Mouse (Mus musculus): ENCODE measurements around the gene Ccdc88c. TPM values are rescaled to one million over a fixed set of nuclear protein-coding genes. Genes with fewer than 3 reads are reported as not detected.

Ccdc88c gene
- polyA plus RNA-seq, 1 experiment from 2014 or later = 11.0 TPM

DNA sequence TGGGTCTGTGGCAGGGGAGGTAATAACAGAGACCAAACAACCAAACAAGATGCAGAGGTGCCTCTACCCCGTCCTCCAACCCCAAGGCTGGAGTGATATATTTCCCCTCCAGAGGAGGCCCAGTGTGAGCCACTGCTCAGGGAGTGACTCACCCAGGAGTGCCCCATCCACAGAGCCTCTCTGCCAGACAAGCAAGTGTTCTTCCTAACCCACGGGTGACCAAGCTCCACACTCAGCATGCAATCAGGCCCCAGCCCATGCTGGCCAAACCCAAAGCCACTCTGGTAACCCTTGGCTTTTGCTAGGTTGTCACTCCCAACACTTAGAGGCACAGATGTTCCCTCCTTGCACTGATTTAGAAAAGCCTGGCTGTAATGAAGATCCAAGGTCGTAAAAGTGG, 35.7 kb downstream of the Ccdc88c start:
- Histone ChIP-seq H3K27ac (replicated peaks) (no peak overlapping the region), H3K4me3 (no peak overlapping the region), H3K4me1 (replicated peaks) (peaks cover 90% of the 10 kb centered on the region), H3K36me3 (no peaks in the 10 kb centered on the region), H3K9ac (no peak overlapping the region), H3K4me2 (no peak overlapping the region), H3K27me3 (peaks cover 6% of the 10 kb centered on the region; the same call in 1 of the 2 replicates), H3K9me3 (no peaks in the 10 kb centered on the region)
- 56% methylated on average over 3 of the region's 3 CpGs for WGBS
- no peak for ATAC-seq (ENCODE audit: low read depth)

DNA sequence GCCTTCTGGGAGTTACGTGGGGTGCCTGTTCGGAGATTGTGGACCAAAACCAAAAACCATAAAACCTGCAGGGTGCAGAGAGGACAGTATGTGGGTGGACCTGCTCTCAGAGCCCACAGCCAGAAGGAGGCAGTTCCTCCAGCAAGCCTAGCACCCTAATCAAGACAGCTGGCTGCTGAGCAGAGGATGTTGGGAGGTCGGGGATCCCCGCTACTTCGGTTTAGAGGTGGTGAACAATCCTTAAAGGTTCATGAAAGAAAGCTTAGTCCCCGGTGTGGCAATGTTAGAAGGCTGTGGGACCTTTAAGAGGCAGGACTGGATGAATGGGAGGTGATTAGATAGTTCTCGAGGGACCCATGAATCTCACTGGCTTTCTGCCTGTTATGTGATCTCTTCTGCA, 36.4 kb downstream of the Ccdc88c start:
- Histone ChIP-seq H3K27me3 (peaks cover 9% of the 10 kb centered on the region; the same call in 1 of the 2 replicates), H3K9ac (no peak overlapping the region), H3K27ac (replicated peaks) (no peak overlapping the region), H3K4me1 (replicated peaks) (peaks cover 86% of the 10 kb centered on the region), H3K4me3 (no peak overlapping the region), H3K9me3 (no peaks in the 10 kb centered on the region), H3K4me2 (no peak overlapping the region), H3K36me3 (no peaks in the 10 kb centered on the region)
- 69% methylated on average over 7 of the region's 7 CpGs for WGBS
- no peak for ATAC-seq (ENCODE audit: low read depth)

DNA sequence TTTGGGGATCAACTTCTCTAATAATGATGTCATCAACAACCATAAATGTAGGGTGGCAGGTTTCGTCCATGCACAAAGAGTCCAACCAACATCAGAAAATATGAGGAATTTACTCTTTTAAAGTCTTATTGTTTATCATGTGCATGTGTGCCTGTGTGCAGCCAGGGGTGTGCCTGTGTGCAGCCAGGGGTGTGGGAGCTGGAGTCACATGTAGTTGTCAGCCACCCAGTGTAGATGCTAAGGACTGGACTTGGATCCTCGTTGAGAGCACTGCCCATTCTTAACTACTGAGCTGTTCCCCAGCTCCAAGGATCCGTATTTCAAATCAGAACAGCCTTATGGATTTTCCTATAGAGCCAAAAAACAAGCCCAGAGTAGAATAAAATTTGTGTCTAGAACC, 37.7 kb downstream of the Ccdc88c start:
- no peak overlapping the region for H3K4me3 ChIP-seq
- ATAC-seq (ENCODE audit: low read depth) = no peak
- H3K27me3 ChIP-seq = peaks cover 9% of the 10 kb centered on the region; the same call in 1 of the 2 replicates
- H3K36me3 ChIP-seq = no peaks in the 10 kb centered on the region
- no peak overlapping the region for H3K9ac ChIP-seq
- H3K27ac ChIP-seq (replicated peaks) = peak overlapping the region; percentile 70; the same call in 1 of the 2 replicates
- no peak overlapping the region for H3K4me2 ChIP-seq
- H3K9me3 ChIP-seq = no peaks in the 10 kb centered on the region
- H3K4me1 ChIP-seq (replicated peaks) = peaks cover 77% of the 10 kb centered on the region
- WGBS = 67% methylated on average over 3 of the region's 3 CpGs

DNA sequence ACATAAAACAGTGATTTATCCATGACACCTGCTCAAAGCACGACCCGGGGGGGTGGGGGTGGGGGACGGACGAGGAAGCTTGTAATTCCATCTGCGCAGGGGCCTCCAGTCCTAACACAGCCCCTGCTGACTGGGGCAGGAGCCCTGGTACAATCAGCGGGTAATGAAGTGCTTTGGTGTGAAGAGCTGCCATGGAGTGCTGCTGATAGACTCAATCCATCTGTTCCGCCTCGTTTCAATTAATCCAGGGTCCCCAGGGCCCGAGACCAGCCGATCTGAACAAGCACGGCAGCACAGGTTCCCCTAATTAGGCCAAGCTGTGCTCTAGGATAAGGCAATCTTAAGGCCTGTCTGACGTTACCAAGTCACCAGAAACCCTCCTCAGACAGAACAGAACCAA, 38.6 kb downstream of the Ccdc88c start:
- Histone ChIP-seq H3K4me1 (replicated peaks) (peaks cover 70% of the 10 kb centered on the region), H3K4me2 (peak overlapping the region; percentile 16; the same call in 1 of the 2 replicates)
- 10% methylated on average over 12 of the region's 12 CpGs for WGBS

DNA sequence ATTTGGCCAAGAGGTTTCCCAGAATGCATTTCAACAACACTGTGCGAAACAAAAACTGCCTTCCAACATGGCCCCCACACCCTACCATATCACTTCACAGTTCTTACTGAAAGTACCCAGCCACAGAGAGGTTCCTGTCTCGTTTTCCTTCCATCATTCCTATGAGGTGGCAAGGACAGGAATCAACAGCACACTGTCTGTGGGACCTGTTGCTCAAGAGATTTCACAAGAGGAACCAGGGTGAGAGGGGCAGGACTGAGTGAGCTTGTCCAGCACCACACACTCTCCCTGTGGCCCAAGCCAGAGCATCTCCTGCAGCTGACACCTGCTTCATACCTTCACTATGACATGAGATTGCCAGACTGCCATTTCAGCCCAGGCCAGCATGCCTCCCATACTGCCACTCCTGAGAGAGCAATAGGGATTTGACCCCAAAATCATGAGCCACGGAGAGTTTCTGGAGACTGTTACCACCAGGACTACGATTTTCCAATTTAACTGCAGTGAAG, 39.0 kb downstream of the Ccdc88c start:
- WGBS = 43% methylated on average over 4 of the region's 4 CpGs
- Histone ChIP-seq H3K4me2 (peak overlapping the region; percentile 16; the same call in 1 of the 2 replicates), H3K36me3 (no peaks in the 10 kb centered on the region), H3K4me1 (replicated peaks) (peaks cover 70% of the 10 kb centered on the region), H3K9ac (peak overlapping the region; percentile 17; the same call in 1 of the 2 replicates), H3K4me3 (no peak overlapping the region), H3K27ac (replicated peaks) (peak overlapping the region; percentile 70), H3K9me3 (no peaks in the 10 kb centered on the region), H3K27me3 (peaks cover 8% of the 10 kb centered on the region; the same call in 1 of the 2 replicates)
- ATAC-seq (ENCODE audit: low read depth) = peak; percentile 12

More for the DNA sequence above, 38.6 kb downstream of the Ccdc88c start:
- peak overlapping the region; percentile 17; the same call in 1 of the 2 replicates for H3K9ac ChIP-seq
- no peaks in the 10 kb centered on the region for H3K9me3 ChIP-seq
- no peak overlapping the region for H3K4me3 ChIP-seq
- peak; percentile 82 for ATAC-seq (ENCODE audit: low read depth)
- peak overlapping the region; percentile 70 for H3K27ac ChIP-seq (replicated peaks)
- H3K27me3 ChIP-seq = peaks cover 9% of the 10 kb centered on the region; the same call in 1 of the 2 replicates
- no peaks in the 10 kb centered on the region for H3K36me3 ChIP-seq

DNA sequence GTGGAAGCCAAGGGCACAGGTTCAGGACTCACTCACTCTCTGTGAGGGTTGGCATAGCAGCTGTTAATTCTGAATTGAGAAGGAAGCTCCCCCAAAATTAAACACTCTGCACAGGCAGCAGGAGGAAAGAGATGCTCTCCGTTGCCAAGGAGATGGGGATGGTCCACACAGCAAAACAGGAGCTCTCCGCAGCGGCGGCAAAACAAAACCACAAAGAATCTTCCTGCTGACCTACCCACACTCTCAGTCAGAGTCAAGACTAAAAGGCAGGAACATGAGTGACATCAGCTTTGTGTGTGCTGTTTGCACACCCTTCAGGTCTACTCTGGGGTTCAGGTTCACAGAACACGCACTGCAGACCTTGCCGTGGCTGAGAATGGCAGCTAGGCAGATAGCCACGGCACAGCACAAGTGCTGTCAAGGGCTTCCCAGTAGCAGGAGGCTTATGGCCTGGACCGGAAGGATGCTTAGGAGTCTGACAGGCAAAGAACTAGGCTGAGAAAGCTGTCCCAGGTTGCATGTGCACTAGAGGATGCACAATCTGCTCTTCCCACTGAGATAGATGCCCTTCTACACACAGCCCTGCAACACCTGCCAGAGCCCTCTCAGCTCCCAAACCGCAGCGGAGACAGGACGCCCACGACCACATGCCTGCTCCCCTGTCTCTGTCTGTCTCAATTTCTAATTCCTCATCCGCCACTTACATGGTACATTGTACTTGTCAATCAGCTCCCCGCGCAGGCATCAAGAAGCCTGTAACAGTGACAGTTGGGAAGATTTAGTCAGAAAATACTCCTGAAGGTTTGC, 40.3 kb downstream of the Ccdc88c start:
- 65% methylated on average over 15 of the region's 15 CpGs for WGBS

DNA sequence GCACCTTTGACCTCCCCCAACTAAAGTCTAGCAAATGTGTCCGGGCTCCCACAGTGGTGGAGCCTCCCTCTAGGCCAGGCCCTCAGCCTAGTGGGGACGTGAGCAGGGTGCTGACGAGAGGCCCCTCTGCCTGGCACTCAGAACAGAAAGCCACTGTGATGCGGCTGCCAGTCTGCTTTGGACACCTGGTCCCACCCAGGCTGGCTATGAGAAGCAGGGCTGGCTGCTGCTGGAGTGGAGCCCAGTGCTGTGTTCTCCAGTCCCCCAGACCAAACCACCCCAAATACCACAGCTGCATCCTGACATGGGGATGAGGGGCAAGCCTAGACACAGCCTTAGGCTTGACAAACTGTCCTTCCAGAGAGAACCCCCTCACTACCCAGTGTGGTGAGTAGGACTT, 42.4 kb downstream of the Ccdc88c start:
- peaks cover 4% of the 10 kb centered on the region; the same call in 1 of the 2 replicates for H3K27me3 ChIP-seq
- no peak overlapping the region for H3K27ac ChIP-seq (replicated peaks)
- 0 out of 2 replicates have a peak, but pooled peaks have one; percentile 33 for ATAC-seq (ENCODE audit: low read depth)
- H3K4me2 ChIP-seq = no peak overlapping the region
- 60% methylated on average over 4 of the region's 4 CpGs for WGBS
- no peak overlapping the region for H3K4me3 ChIP-seq
- peaks cover 64% of the 10 kb centered on the region for H3K4me1 ChIP-seq (replicated peaks)
- no peaks in the 10 kb centered on the region for H3K36me3 ChIP-seq
- no peaks in the 10 kb centered on the region for H3K9me3 ChIP-seq
- H3K9ac ChIP-seq = no peak overlapping the region

More for the DNA sequence above, 40.3 kb downstream of the Ccdc88c start:
- 0 out of 2 replicates have a peak overlapping the region, but pooled peaks have one; percentile 4 for H3K27ac ChIP-seq (replicated peaks)
- no peak for ATAC-seq (ENCODE audit: low read depth)
- peaks cover 75% of the 10 kb centered on the region for H3K4me1 ChIP-seq (replicated peaks)
- no peaks in the 10 kb centered on the region for H3K9me3 ChIP-seq
- no peak overlapping the region for H3K4me3 ChIP-seq
- H3K9ac ChIP-seq = no peak overlapping the region
- H3K4me2 ChIP-seq = no peak overlapping the region
- peaks cover 4% of the 10 kb centered on the region; the same call in 1 of the 2 replicates for H3K27me3 ChIP-seq
- no peaks in the 10 kb centered on the region for H3K36me3 ChIP-seq

DNA sequence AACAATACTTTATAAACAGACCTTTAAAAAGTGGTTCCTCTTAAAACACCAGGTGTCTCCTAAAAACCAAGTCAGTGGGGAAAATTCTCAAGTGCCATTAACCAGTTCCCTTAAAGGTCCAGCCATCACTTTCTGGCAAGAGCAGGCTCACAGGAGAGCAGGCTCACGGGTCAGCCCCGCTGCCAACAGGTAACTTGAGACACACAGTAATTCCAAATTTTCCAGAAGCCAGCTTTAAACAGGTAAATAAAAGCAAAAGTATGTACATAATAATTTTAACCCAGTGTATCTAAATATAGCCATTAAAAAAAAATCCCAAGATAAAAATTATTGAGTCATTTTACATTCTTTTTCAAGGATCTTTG, 43.1 kb downstream of the Ccdc88c start:
- no peak overlapping the region for H3K27ac ChIP-seq (replicated peaks)
- H3K4me1 ChIP-seq (replicated peaks) = peaks cover 64% of the 10 kb centered on the region
- 91% methylated on average over 2 of the region's 2 CpGs for WGBS
- H3K9me3 ChIP-seq = no peaks in the 10 kb centered on the region
- H3K9ac ChIP-seq = no peak overlapping the region
- H3K36me3 ChIP-seq = no peaks in the 10 kb centered on the region
- ATAC-seq (ENCODE audit: low read depth) = no peak
- H3K27me3 ChIP-seq = peaks cover 4% of the 10 kb centered on the region; the same call in 1 of the 2 replicates
- H3K4me2 ChIP-seq = no peak overlapping the region
- no peak overlapping the region for H3K4me3 ChIP-seq

DNA sequence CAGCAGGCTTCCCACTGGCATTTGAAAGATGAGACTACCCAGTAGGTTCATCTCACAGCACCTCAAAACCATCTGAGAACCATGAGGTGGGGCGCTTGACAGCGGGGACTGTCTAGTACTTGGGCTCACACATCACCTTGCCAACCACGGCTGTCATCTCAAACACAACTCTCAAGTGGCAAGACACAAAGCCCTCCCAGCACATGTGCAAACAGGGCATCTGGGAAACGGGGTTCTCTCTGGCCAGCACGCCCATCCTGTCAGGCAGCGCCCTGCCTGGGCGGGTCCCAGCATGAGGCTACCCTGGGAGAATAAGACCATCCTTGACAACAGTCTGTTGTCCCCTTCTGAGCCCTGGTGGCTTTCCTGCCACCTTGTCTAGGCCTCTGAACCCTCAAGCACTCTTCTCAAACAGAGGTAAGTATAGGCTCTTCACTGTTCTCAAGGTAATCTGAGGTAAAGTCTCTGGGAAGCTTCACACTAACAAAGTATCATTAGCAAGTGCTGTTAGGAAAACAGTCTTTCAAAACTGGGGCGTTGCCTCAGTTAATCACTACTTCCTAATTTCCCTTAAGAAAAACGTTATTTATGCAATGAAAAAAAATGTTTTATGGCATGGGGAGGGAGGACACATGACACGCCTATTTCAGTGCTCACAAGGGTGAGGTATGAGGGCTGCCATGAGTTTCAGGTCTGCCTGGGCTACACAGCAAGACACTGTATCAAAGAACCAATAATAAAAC, 43.6 kb downstream of the Ccdc88c start:
- no peak for ATAC-seq (ENCODE audit: low read depth)
- WGBS = 81% methylated on average over 10 of the region's 10 CpGs
- Histone ChIP-seq H3K9me3 (no peaks in the 10 kb centered on the region), H3K9ac (no peak overlapping the region), H3K27ac (replicated peaks) (no peak overlapping the region), H3K36me3 (no peaks in the 10 kb centered on the region), H3K4me2 (no peak overlapping the region), H3K4me3 (no peak overlapping the region), H3K4me1 (replicated peaks) (peaks cover 64% of the 10 kb centered on the region), H3K27me3 (peaks cover 4% of the 10 kb centered on the region; the same call in 1 of the 2 replicates)

DNA sequence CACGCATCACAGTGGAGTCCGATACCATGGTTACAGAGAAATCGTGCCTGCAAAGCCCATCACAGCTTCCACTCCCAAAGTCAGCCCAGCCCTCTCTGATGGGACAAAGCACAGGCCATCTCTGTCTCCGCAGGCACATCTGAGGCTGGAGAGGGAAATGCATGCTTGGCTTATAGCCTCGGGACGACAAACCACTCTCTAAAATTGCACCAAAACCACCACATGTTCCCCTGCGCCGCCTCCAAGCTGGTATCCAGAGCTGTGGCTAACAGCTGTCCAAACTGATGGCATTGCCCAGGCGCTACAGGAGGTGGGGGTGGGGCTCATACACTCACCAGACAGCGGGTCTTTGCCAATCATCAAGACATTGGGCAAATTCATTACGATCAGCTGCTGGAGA, 45.3 kb downstream of the Ccdc88c start:
- peak overlapping the region; percentile 17; the same call in 1 of the 2 replicates for H3K9ac ChIP-seq
- no peak overlapping the region for H3K4me3 ChIP-seq
- no peak overlapping the region for H3K27ac ChIP-seq (replicated peaks)
- H3K27me3 ChIP-seq = peaks cover 6% of the 10 kb centered on the region; the same call in 1 of the 2 replicates
- H3K4me1 ChIP-seq (replicated peaks) = peaks cover 47% of the 10 kb centered on the region
- 57% methylated on average over 11 of the region's 11 CpGs for WGBS
- peak; percentile 19; the same call in 1 of the 2 replicates for ATAC-seq (ENCODE audit: low read depth)
- H3K36me3 ChIP-seq = no peaks in the 10 kb centered on the region
- no peak overlapping the region for H3K4me2 ChIP-seq
- H3K9me3 ChIP-seq = no peaks in the 10 kb centered on the region

DNA sequence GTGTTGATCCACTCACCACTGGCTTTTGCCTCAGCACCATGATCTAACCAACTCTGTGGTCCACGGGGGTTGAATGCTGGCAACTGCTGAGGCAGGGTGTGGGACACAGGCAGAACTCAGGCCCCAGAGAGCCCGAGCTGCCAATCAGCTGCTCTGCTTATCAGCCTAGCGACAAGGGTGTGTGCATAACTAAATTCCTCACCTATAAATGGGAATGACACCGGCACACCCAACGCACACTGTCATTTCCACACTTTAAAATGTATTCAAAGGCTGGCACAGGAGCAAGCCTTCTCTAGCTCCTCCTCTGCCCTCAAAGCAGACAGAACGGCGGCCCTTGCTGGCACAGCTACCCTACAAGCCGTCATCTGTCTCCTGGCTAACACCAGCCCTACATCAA, 46.6 kb downstream of the Ccdc88c start:
- peaks cover 40% of the 10 kb centered on the region for H3K4me1 ChIP-seq (replicated peaks)
- H3K27me3 ChIP-seq = peaks cover 3% of the 10 kb centered on the region; the same call in 1 of the 2 replicates
- no peak overlapping the region for H3K9ac ChIP-seq
- no peaks in the 10 kb centered on the region for H3K36me3 ChIP-seq
- H3K4me3 ChIP-seq = no peak overlapping the region
- no peak overlapping the region for H3K4me2 ChIP-seq
- H3K27ac ChIP-seq (replicated peaks) = no peak overlapping the region
- 92% methylated on average over 8 of the region's 8 CpGs for WGBS
- no peaks in the 10 kb centered on the region for H3K9me3 ChIP-seq
- no peak for ATAC-seq (ENCODE audit: low read depth)
